Mouse (Mus musculus): ENCODE data around the gene 2200002D01Rik.

GRCm38 (mm10) chr7:29284523-29284922 is 36.3 kb upstream of the 2200002D01Rik start:
- TF ChIP-seq POLR2A (IDR thresholded peaks at IDR 0.05; ENCODE audit: borderline replicate concordance, low read depth, low read length) (no peak), CTCF (IDR thresholded peaks at IDR 0.05; ENCODE audit: low read depth, low read length) (no peak)

Measured in bone marrow macrophage, adult 2 months (primary cell).